Mouse (Mus musculus) spleen, postnatal 10 days (tissue): ENCODE measurements at regions not wholly inside any gene's neighbourhood (a gene's known extent, or its start where the extent isn't known, plus 50 kb on each side); places are given as distances from the start of the nearest gene placed in this dataset.
A peak's percentile ranks its signal among the peaks of the same experiment; 100 is the strongest.
"Not testable (repeated sequence)": the region's sequence is repeated elsewhere in the genome, so short reads cannot be mapped to it uniquely, and the experiment has no call there.

Experiments
- DNase-seq, 2 experiments: peaks; one replicate each; pipeline ENCODE4 v3.0.0; 2021 to 2022; ENCODE audit warnings: low spot score in 2 of 2

DNA sequence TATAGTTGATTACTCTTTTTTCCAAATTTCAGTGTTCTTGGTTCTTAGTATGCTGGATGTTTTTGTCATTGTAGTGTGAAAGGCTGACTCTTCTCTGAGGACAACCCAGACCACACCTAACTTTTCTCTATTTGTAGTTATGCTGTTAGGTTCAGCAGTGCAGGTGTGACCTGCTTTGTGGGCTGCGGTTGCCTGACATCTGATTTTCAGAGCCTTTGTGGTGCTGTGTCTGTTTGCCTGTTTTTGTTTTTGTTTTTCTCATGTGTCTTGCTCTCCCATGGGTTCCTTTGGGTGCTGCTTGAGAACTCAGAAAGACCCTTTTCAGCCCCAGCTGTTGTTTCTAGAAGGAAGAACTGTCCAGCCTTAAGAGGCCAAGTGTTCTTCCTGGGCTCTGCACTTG lies 52.0 kb upstream of the Trpm1 start:
- peak in 1 of 2 experiments; percentile 11 for DNase-seq

DNA sequence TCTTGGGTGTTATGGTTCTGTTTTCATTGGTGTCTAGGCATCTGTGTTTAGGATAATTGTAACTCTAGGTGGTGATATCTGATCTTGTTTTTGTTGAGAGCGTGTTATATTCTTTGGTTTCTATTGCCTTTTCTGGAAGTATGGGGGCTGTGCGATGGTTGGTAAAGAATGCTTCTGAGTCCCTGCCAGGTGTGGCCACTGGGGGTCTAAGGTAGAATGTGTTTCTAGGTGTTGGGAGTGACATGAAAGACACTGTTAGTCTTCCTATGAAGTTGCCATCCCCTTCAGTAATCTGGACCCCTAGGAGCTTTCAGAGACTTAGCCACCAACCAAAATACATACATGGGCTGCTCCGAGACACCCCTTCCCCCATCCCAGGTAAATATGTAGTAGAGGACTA lies 54.0 kb upstream of the Trpm1 start:
- DNase-seq, result no peak

DNA sequence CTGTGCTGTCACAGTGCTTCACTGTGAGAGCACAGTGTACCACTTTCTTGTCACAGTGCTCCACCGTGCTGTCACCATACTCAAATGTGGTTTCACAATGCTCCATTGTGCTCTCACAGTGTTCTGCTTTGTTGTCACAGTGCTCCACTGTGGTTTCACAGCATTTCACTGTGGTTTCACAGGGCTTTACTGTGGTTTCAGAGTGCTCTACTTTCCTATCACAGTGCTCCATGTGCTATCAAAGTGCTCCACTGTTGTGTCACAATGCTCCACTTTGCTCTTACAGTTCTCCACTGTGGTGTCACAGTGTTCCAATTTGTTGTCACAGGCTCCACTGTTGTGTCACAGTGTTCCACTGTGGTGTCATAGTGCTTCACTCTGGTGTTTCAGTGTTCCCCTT lies 63.6 kb upstream of the Trpm1 start:
- DNase-seq, result no peak

DNA sequence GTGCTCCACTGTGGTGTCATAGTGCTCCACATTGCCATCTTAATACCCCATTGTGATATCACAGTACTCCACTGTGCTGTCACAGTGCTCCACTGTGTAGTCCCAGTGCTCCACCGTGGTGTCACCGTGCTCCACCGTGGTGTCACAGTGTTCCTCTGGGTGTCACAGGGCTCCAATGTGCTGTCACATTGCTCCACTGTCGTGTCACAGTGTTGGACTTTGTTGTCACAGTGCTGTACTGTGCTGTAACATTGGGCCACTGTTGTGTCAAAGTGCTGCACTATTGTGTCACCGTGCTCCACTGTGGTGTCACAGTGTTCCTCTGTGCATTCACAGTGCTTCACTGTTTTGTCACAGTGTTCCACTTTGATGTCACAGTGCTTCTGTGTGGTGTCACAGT lies 64.6 kb upstream of the Trpm1 start:
- no peak for DNase-seq

DNA sequence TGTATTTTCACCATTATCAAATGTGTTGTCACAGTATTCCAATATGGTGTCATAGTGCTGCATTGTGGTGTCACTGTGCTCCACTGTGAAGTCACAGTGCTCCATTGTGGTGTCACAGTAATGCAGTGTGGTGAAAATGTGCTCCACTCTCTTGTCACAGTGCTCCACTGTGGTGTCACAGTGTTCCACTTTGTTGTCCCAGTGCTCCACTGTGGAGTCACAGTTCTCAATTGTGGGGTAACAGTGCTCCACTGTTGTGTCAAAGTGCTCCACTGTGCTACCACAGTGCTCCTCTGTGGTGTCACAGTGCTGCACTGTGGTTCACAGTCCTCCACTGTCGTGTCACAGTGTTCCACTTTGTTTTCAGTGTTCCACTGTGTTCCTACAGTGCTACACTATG lies 69.7 kb upstream of the Trpm1 start:
- not testable (repeated sequence) for DNase-seq

DNA sequence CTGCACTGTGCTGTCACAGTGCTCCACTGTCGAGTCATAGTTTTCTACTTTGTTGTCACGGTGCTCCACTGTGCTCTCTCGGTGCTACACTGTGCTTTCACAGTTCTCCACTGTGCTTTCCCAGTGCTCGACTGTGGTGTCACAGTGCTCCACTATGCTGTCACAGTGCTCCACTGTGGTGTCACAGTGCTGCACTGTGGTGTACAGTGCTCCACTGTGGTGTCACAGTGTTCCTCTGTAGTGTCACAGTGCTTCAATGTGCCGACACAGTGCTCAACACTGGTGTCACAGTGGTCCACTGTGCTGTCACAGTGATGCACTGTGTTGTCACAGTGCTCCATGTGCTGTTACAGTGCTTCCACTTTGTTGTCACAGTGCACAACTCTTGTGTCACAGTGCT lies 71.0 kb upstream of the Trpm1 start:
- no peak for DNase-seq

- DNase-seq, result no peak
Measured at GRCm38 (mm10) chr7:64082201-64082600, 71.4 kb upstream of the Trpm1 start.

- no peak for DNase-seq
Measured at GRCm38 (mm10) chr7:64081618-64082017, 72.0 kb upstream of the Trpm1 start.

GRCm38 (mm10) chr7:64081019-64081418 lies 72.6 kb upstream of the Trpm1 start:
- no peak for DNase-seq

GRCm38 (mm10) chr7:64079301-64079700 lies 74.3 kb upstream of the Trpm1 start:
- no peak for DNase-seq

GRCm38 (mm10) chr7:64078646-64079045 lies 75.0 kb upstream of the Trpm1 start:
- DNase-seq, result no peak

- peak in 1 of 2 experiments; percentile 33 for DNase-seq
Measured at GRCm38 (mm10) chr7:64077526-64077925, 76.1 kb upstream of the Trpm1 start.

- DNase-seq, result peak; percentile 4 to 15
Measured at GRCm38 (mm10) chr7:64076764-64077360, 76.8 kb upstream of the Trpm1 start.

GRCm38 (mm10) chr7:64075696-64076313 lies 77.8 kb upstream of the Trpm1 start:
- DNase-seq, result peak; percentile 5 to 9

DNA sequence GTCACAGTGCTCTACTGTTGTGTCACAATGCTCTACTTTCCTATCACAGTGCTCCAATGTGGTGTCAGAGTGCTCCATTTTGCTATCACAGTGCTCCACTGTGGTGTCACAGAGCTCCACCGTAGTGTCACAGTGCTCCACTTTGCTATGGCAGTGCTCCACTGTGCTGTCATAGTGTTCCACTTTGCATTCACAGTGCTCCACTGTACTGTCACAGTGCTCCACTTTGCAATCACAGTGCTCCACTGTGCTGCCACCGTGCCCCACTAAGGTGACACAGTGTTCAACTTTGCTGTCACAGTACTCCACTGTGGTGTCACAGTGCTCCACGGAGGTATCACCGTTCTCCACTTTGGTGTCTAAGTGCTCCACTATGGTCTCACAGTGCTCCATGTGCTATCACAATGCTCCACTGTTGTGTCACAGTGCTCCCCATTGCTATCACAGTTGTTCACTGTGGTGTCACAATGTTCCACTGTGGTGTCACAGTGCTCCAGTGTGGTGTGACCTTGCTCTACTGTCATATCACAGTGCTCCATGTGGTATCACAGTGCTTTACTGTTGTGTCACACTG lies 78.9 kb upstream of the Trpm1 start:
- peak; percentile 4 to 11 for DNase-seq

GRCm38 (mm10) chr7:64074186-64074585 lies 79.4 kb upstream of the Trpm1 start:
- DNase-seq, result peak; percentile 4 to 10

DNA sequence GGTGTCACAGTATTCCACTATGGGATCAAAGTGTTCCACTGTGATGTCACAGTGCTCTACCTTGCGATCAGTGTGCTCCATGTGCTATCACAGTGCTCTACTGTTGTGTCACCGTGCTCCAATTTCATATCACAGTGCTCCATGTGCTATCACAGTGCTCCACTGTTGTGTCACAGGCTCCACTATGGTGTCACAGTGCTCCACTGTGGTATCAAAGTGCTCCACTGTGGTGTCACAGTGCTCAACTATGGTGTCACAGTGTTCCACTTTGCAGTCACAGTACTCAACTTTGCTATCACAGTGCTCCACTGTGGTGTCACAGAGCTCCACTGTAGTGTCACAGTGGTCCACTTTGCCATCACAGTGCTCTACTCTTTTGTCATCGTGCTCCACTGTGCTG lies 79.9 kb upstream of the Trpm1 start:
- peak; percentile 5 to 6 for DNase-seq

DNA sequence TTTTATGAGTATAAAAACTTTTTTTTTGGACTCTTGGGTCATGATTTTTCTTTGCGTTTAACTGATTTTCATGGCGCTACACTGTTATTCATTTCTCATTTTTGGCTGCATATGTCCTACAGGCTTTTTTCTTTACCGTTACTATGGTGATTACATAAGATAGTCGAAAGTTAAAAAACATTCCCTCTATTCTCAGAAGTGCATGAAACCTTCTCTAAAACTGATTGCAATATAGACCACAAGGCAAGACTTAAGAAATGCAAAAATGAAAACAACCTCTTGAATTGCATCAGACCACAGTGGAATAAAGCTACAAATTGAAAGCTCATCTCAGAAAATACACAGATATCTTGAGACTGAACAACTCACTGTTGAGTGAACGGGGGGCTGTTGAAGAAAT lies 82.7 kb upstream of the Trpm1 start:
- no peak for DNase-seq

- no peak for DNase-seq
Measured at GRCm38 (mm10) chr7:64065529-64066247, 87.9 kb upstream of the Trpm1 start.

DNA sequence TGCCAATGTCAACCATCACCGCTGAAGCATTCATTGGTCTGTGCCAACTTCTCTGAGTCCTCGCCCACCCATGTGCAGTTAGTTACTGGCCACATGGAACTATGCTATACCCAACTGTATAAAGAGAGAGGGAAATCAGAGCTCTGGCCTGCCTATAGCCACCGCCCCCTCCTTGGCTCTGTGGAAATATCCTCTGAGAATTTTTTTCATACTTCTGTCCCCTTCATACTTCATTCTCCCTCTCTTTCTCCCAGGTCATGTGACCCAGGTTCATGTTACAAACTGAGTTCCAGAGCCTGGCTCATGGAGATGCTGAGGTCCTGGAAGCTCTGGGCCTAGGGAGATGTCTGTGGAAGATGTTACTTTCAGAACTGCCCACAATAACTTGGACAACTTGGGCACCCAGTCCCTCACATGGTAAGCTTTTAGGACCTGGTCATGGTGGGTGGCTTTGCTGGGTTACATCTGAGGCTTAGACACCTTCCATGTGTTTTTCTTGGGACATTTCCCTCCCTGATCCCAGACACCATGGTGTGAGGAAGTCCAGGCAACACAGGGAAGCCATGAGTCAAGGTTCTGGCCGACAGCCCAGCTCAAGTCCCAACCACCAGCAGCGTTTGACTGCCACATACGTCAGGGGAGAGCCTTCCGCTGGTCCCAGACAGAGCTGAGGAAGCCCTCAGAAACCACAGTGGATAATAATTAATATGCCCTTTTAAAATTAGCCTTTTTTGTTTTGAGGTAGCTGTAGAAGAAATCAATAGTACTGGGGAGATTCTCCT lies 89.0 kb upstream of the Trpm1 start:
- no peak for DNase-seq

GRCm38 (mm10) chr7:64061170-64061569 lies 92.5 kb upstream of the Trpm1 start:
- no peak for DNase-seq

DNA sequence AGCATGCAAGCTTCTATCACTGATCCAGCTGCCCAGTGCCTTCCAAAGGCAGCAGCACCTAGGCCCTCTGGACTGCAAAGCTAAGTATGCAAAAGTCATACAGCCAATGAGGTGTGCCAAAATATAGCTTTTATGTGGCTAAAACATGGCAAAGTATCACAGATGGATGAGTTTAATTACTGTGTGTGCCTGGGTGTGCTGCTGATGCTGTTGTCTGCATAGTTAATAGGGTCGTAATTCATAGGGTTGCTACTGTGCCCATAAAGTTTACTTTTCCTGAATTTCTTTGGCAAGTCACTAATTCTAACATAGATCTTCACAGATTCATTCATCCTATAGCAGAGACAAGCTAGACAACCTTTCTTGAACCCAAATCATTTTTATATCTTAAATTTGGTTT lies 93.1 kb upstream of the Trpm1 start:
- no peak for DNase-seq
